Mouse (Mus musculus) lung, embryonic 14.5 days (tissue): ENCODE results near the gene Nsun7. TPM values are rescaled to one million over a fixed set of nuclear protein-coding genes. Genes with fewer than 3 reads are reported as not detected.

Experiments used
- ATAC-seq: fragments of 200-750 bp; cut with Nextera tagmentation; 2 replicates; pipeline ENCODE4 v1.8.0; 2017; ENCODE audit warnings: mild to moderate bottlenecking, moderate TSS enrichment, moderate library complexity; ENCODE audit not compliant: insufficient read depth
- DNase-seq: peaks from one replicate; pipeline ENCODE4 v3.0.0-alpha.2; 2015
- H3K27ac ChIP-seq: fragments of 300-500 bp; sonication (generic); 2 replicates; pipeline ENCODE4 v1.5.1; 2014; ENCODE audit warnings: low read depth, mild to moderate bottlenecking, moderate library complexity
- H3K27me3 ChIP-seq: fragments of 300-500 bp; sonication (generic); 2 replicates; pipeline ENCODE4 v1.6.1; 2014; ENCODE audit warnings: low read length, control low read depth; ENCODE audit not compliant: insufficient read depth
- H3K36me3 ChIP-seq: fragments of 300-500 bp; sonication (generic); 2 replicates; pipeline ENCODE4 v1.6.1; 2014; ENCODE audit warnings: control low read depth; ENCODE audit not compliant: insufficient read depth
- H3K4me1 ChIP-seq: fragments of 300-500 bp; sonication (generic); 2 replicates; pipeline ENCODE4 v1.6.1; 2014; ENCODE audit warnings: antibody characterized with exemption, control low read depth; ENCODE audit not compliant: insufficient read depth
- H3K4me2 ChIP-seq: fragments of 300-500 bp; sonication (generic); 2 replicates; pipeline ENCODE4 v1.6.1; 2014; ENCODE audit warnings: mild to moderate bottlenecking
- H3K4me3 ChIP-seq: fragments of 300-500 bp; sonication (generic); 2 replicates; pipeline ENCODE4 v1.5.1; 2014; ENCODE audit warnings: low read depth, low read length
- H3K9ac ChIP-seq: fragments of 300-500 bp; sonication (generic); 2 replicates; pipeline ENCODE4 v1.6.1; 2014
- H3K9me3 ChIP-seq: fragments of 300-500 bp; sonication (generic); 2 replicates; pipeline ENCODE4 v1.6.1; 2016; ENCODE audit warnings: low read depth, low read length, control low read depth
- CTCF ChIP-seq: IDR thresholded peaks from 2 replicates; pipeline ENCODE4 v1.5.1; 2016; ENCODE audit warnings: antibody characterized with exemption, low read depth
- WGBS: fragments of 180-500 bp; shearing (Covaris S2); extraction: QIAGEN DNeasy Blood & Tissue Kit; methylation state at CpG from one replicate; pipeline ENCODE4 v1.1.7; 2014; 5-methylcytosine and 5-hydroxymethylcytosine counted together
- polyA plus RNA-seq: library from polyadenylated mRNA; unstranded; fragments of >200 nt; fragmentation: Nextera tagmentation; extraction: Ambion mirVana; gene quantifications from 2 replicates; pipeline ENCODE4 v1.2.1, GENCODE M21; 2014

Nsun7 gene
- polyA plus RNA-seq, 1 experiment from 2014 or later = 1.4 TPM

GRCm38 (mm10) chr5:66302085-66302815 is 42.6 kb downstream of the Nsun7 start:
- DNase-seq (no peak), ATAC-seq (no peak)
- Histone ChIP-seq H3K27me3 (no peaks in the 10 kb centered on the region), H3K4me3 (no peak overlapping the region), H3K4me1 (no peaks in the 10 kb centered on the region), H3K4me2 (no peak overlapping the region), H3K36me3 (peaks cover 21% of the 10 kb centered on the region), H3K27ac (no peak overlapping the region), H3K9me3 (no peaks in the 10 kb centered on the region), H3K9ac (no peak overlapping the region)
- TF ChIP-seq CTCF = no peak
- 77% methylated on average over 21 of the region's 21 CpGs for WGBS

- peaks cover 24% of the 10 kb centered on the region for H3K36me3 ChIP-seq
- H3K4me2 ChIP-seq = no peak overlapping the region
- no peaks in the 10 kb centered on the region for H3K4me1 ChIP-seq
- no peak overlapping the region for H3K9ac ChIP-seq
- H3K9me3 ChIP-seq = no peaks in the 10 kb centered on the region
- no peak overlapping the region for H3K4me3 ChIP-seq
- no peak for DNase-seq
- WGBS = 92% methylated on average over 2 of the region's 2 CpGs
- no peak overlapping the region for H3K27ac ChIP-seq
- H3K27me3 ChIP-seq = no peaks in the 10 kb centered on the region
- ATAC-seq = no peak
- no peak for TF ChIP-seq CTCF
Measured at GRCm38 (mm10) chr5:66302873-66303272, 43.2 kb downstream of the Nsun7 start.

- Histone ChIP-seq H3K4me2 (no peak overlapping the region), H3K4me1 (no peaks in the 10 kb centered on the region), H3K27me3 (no peaks in the 10 kb centered on the region), H3K9me3 (no peaks in the 10 kb centered on the region), H3K36me3 (peaks cover 31% of the 10 kb centered on the region), H3K4me3 (no peak overlapping the region), H3K27ac (no peak overlapping the region), H3K9ac (no peak overlapping the region)
- DNase-seq (no peak), ATAC-seq (no peak)
- no peak for TF ChIP-seq CTCF
- WGBS = 84% methylated on average over 11 of the region's 11 CpGs
Measured at GRCm38 (mm10) chr5:66304300-66305067, 44.8 kb downstream of the Nsun7 start.

GRCm38 (mm10) chr5:66305511-66305910 is 45.8 kb downstream of the Nsun7 start:
- no peak for DNase-seq
- 78% methylated on average over 8 of the region's 8 CpGs for WGBS
- peaks cover 30% of the 10 kb centered on the region for H3K36me3 ChIP-seq

GRCm38 (mm10) chr5:66310328-66310727 is 50.6 kb downstream of the Nsun7 start:
- Histone ChIP-seq H3K4me3 (no peak overlapping the region), H3K27me3 (no peaks in the 10 kb centered on the region), H3K4me2 (no peak overlapping the region), H3K9ac (no peak overlapping the region), H3K27ac (no peak overlapping the region), H3K36me3 (peaks cover 26% of the 10 kb centered on the region; the same call in 1 of the 2 replicates), H3K4me1 (no peaks in the 10 kb centered on the region), H3K9me3 (no peaks in the 10 kb centered on the region)
- ATAC-seq (no peak), DNase-seq (no peak)
- TF ChIP-seq CTCF = no peak
- 68% methylated on average over 9 of the region's 9 CpGs for WGBS

More at GRCm38 (mm10) chr5:66305511-66305910, 45.8 kb downstream of the Nsun7 start:
- H3K4me3 ChIP-seq = no peak overlapping the region
- TF ChIP-seq CTCF = no peak
- H3K27ac ChIP-seq = no peak overlapping the region
- H3K4me2 ChIP-seq = no peak overlapping the region
- ATAC-seq = no peak
- no peaks in the 10 kb centered on the region for H3K4me1 ChIP-seq
- no peaks in the 10 kb centered on the region for H3K27me3 ChIP-seq
- H3K9me3 ChIP-seq = no peaks in the 10 kb centered on the region
- H3K9ac ChIP-seq = no peak overlapping the region

GRCm38 (mm10) chr5:66310806-66311205 is 51.1 kb downstream of the Nsun7 start:
- no peaks in the 10 kb centered on the region for H3K9me3 ChIP-seq
- no peak overlapping the region for H3K4me2 ChIP-seq
- no peak for DNase-seq
- no peak for ATAC-seq
- no peaks in the 10 kb centered on the region for H3K4me1 ChIP-seq
- 92% methylated on average over 11 of the region's 11 CpGs for WGBS
- no peak overlapping the region for H3K27ac ChIP-seq
- H3K4me3 ChIP-seq = no peak overlapping the region
- peaks cover 22% of the 10 kb centered on the region; the same call in 1 of the 2 replicates for H3K36me3 ChIP-seq
- no peak overlapping the region for H3K9ac ChIP-seq
- no peaks in the 10 kb centered on the region for H3K27me3 ChIP-seq
- no peak for TF ChIP-seq CTCF

GRCm38 (mm10) chr5:66315791-66316190 is 56.1 kb downstream of the Nsun7 start:
- no peaks in the 10 kb centered on the region for H3K9me3 ChIP-seq
- TF ChIP-seq CTCF = no peak
- no peak overlapping the region for H3K27ac ChIP-seq
- no peak for ATAC-seq
- H3K9ac ChIP-seq = no peak overlapping the region
- DNase-seq = no peak
- H3K27me3 ChIP-seq = no peaks in the 10 kb centered on the region
- 0 out of 2 replicates have a peak, but pooled peaks cover 3% of the 10 kb centered on the region for H3K36me3 ChIP-seq
- 89% methylated on average over 5 of the region's 5 CpGs for WGBS
- no peaks in the 10 kb centered on the region for H3K4me1 ChIP-seq
- H3K4me3 ChIP-seq = no peak overlapping the region
- no peak overlapping the region for H3K4me2 ChIP-seq
